Mouse (Mus musculus): ENCODE data around the gene Las1l. TPM values are rescaled to one million over a fixed set of nuclear protein-coding genes. Genes with fewer than 3 reads are reported as not detected.

Gene Las1l
- polyA plus RNA-seq (2017; shearing (Covaris generic)), result 10 to 100 TPM; 35.5 to 75.7 (median 70.6) TPM

DNA sequence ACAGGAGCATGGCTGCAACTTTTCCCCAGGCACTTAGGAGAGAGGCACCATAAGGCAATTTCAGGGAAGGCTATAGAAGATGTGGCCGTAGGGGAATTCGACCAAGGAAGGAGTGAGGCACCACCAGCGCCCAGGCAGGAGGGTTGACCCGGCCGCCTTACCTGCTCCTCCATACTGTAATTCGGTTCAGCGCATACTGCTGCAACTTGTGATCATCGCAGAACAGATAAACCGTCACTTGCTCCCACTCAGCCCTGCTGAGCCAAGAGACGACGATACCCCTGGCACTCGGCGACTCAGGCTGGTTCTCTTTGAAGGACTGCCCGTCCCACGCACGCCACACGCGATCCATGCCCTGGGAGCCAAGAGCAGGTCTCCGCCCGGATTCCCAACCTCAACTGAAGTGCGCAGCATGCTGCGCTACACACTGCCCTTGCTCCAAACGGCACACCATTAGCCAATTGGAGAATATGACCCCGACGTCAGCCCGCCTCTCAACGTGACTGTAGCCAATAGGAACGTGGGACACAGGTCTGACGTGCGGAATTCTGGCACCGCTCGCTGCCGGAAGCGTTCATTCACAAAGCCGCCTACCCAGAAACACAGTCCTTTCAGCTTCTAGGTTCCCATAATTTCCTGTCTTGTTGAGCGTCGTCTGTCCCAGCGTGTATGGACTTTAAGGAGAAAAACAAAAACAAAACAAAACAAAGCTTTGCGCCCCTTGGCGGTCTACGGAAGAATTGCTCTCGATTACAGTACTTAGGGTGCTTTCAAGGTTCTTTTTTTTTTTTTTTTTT, at the start of gene Las1l:
Las1l (minus strand) TSS at position 466 of the 797 bp plus-strand sequence.
- ATAC-seq, result peak; percentile 99

DNA sequence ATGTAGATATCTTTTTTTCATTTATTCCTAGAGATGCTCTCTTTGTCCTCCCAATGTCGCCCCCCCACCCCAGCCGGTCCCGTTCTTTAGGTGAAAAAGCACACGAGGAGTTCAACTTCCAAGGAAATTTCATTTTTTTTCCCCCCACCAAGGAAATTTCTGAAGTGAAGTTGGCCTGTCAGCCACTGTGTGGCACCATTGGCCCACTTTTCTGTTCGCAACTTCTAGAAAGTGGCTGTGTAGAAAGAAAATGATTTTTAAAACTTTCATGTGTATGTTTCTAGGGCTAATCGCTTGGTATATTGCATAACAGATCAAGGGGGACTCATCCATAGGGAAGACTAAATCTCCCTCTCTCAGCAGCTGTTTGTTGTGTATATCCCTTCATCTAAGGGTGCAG, 49.6 kb upstream of the Las1l start:
- no peak for ATAC-seq

DNA sequence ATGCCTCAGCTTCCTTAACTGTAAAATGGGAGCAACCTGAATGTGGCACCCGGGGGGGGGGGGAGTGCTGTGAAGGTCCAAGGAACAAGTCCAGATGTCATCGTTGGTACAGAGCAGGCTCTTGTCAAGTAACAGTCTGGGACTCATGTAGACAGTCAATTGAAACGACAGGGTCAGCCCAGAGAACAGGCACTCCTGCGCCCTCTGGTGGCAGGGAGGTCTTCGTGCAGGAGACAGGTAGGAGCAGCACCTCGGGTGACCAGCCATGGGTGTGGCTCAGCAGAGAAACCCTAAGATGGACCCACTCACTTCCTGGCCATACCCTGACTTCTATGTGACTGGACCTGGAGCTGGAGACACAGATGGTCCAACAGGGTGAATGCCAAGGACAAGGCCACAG, 42.8 kb upstream of the Las1l start:
- peak; percentile 50 for ATAC-seq

DNA sequence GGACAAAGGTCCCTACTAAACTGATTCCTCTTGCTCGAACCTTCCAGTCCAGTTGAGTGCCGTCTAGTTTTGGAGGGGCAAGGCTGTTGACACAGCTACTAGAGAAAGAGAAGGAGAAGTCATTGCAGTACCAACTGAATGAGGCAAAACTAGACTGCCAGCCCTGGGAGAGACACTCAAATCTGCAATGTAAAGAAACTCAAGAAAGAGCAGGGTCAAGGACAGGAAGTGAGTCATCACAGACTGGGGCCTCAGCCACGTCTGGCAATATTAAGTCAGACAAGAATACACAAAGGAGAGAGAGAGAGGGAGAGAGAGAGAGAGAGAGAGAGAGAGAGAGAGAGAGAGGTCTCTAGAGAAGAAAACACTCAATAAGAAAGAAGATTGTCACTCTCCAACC, 36.4 kb upstream of the Las1l start:
- no peak for ATAC-seq

DNA sequence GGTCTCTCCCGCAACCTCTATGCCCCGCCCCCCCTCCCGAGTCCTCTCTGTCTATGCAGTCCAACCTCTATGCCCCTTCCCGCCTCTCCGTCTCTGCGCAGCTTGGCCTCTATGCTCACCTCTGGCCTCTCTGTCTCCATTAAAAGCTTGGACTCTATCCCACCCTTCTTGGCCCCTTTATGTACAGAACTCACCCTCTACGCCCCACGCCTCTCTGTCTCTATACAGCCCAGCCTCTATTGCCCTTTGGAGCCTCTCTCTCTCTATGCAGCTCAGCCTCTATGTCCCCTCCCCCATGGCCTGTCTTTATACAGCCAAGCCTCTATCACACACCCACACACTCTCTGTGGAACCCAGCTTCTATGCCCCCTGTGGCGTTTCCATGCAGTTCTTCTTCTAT, 13.2 kb upstream of the Las1l start:
- ATAC-seq, result no peak

DNA sequence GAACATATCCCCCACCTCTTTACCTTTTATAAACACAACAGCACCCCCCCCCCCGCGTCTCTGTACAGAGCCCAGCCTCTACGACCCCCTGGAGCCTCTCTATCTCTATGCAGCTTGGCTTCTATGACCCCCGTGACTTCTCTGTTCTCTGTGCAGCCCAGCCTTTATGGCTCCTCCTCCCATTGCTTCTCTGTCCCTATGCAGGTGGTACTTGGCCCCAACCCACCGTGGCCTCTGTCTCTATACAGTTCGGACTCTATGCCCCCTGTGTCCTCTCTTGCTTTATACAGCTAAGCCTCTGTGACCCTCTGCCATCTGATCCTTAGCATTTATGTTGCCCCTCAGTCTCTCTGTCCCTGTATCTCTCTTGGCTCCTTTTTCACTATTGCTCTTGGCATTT, 12.4 kb upstream of the Las1l start:
- ATAC-seq, result no peak

DNA sequence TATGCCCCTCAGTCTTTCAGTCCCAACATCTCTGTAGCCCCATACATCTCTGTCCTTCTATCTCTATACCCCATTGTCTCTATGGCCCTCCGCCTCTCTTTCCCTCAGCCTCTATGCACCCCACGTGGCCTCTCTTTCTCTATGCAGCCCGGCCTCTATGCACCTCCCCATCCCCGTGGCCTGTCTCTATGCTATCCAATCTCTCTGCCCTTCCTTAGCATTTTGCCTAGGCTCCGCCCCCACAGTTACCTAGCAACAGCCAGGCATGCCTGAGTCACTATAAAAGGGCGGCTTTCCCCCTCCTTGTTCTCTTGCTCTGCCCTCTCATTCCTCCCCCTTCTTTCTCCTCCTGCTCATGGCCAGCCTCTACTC, 11.8 kb upstream of the Las1l start:
- peak; percentile 92 for ATAC-seq

DNA sequence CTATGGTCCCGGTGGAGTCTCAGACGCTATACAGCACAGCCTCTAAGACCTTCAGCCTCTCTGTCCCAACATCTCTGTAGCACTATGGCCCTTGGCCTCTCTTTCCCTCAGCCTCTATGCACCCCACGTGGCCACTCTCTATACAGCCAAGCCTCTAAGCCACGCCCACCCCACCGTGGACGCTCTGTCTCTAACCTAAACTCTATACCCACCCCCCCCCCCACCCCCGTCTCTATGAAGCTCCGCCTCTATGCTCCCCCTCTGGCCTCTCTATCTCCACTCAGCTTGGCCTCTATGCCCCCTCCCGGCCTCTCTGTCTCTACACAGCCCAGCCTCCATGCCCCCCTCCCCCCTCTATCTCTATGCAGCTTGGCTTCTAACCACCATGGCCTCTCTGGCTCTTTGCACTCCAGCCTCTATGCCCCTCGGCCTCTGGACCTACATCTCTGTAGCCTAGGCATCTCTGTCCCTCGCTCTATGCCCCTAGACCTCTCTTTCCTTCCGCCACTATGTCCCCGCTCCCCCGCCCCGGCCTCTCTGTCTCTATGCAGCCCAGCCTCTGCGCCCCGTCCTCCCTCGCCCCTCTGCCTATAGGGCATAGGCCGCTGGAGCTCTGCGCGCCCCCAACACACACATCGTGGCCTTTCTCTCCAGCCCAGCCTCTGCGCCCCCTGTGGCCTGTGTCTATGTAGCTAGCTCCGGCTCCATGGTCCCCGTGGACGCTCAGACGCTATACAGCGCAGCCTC, 11.3 kb upstream of the Las1l start:
- ATAC-seq, result peak; percentile 60

DNA sequence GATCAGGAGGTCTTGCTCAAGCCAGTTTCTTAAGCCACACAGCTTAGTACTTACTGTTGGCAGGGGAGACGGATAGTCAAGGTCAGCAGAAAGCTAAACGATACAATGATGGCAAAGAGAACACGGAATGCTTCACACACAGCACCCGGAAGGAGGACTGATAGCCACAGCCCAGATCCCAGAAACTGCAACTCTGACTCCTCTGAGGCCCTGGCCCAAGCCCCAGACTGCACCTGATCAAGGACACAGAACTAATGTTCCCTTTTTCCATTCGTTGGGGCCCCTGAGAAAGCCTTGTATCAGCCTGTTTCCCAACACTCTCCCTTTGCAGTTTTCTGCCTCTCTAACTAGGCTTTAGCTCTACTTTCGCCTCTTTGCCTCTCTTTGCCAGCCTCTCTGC, 8.3 kb upstream of the Las1l start:
- ATAC-seq, result no peak

DNA sequence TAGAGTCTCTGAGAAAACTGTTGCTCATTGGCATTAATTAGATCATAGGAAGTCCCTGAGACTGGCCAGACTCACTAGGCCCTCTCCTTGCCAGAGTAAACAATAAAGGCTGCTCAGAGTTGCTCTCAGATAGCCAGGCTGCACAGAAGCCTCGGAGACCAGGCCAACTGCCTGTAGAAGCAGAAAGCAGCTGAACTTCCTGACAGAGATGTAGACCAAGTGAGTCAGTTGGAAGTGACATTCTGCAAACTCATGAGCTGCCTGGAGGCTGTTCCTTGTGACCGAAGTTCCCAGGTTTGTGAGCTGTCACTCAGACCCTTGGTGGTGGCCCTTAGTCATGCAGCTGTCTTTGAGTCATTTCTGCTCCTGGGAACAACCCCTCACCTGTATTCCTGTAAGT, 6.6 kb upstream of the Las1l start:
- ATAC-seq, result no peak

DNA sequence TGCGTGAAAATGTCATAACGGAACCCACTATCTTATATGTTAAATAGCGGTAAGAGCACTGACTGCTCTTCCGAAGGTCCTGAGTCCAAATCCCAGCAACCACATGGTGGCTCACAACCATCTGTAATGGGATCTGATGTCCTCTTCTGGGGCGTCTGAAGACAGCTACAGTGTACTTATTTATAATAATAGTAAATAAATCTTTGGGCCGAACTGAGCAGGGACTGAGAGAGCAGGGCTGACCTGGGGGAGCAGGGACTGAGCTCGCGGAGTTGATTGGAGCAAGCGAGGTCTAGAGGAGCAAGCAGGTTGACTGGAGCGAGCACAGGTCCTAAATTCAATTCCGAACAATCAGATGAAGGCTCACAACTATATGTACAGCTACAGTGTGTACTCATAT, 699 bp upstream of the Las1l start:
- ATAC-seq, result peak; percentile 18

DNA sequence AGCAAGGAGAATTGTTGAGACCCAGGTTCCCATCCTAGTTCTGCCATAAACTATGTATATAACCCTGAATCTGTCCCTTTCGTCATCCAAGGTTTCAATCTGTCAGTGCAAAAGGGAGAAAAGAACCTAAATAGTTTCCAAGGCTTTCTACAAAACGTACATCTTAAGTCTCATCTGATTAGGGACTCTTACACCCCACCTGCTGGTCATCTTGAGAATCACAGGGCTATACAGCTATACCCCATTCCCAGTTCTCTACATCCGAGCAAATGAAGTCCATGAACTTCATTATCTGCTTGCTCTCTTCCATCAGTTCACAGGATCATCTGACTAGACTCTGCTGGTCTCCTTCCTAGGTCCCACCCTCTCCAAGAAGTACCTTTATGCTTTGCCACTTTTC, 6.0 kb downstream of the Las1l start:
- peak; percentile 75 for ATAC-seq

DNA sequence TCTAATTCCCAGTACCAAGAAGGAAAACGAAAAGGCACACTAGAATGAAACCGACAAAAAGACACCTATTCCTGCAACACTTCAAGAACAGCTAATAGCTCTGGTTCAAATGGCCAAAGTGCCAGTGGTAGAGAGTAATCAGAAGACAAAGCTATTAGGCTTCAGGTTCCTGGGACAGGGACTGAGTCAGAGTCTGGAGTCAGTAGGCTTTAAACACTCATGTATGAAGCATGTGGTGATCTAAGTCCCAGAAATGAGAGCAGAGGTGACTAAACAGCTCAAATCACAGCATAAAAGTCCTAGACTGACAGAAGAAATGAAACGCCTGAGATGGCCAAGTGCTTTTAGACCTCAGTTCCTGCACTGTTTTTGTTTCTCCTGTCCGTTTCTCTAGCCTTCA, 8.6 kb downstream of the Las1l start:
- no peak for ATAC-seq

DNA sequence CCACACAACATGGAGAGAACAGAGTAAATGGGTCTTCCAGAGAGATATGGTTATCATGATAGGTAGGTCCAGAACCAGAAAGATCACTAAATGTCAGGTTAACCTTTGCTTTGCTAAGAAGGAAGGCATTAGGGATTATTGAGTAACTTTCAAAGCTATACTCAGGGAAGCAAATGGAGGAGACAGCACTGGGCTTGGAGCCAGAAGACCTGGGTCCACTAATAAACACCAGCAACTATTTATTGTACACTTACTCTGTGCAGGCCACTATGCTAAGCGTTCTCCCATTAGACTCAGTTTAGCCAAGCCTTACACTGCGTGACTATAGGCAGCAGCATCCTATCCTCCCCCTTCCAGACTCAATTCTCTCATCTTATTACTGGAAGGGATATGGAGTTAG, 11.3 kb downstream of the Las1l start:
- no peak for ATAC-seq

DNA sequence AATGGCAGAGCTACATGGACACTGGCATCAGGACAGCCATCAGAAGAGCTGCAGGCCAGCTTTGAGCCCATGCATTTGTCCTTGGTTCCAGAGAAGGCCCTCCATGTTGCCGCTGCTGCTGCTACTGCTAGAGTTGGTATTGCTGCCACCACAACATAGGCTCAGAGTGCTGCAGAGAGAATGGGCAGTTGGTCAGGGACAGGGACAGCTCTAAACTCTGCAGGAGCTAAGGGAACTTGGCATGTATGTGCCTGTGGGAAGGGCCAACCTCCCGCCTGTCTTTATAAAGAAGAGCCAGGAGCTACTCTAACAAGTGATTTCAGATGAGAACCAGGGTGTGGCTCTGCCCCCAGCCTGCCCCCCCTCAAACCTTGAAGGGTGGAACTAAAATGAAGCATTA, 21.3 kb downstream of the Las1l start:
- no peak for ATAC-seq

DNA sequence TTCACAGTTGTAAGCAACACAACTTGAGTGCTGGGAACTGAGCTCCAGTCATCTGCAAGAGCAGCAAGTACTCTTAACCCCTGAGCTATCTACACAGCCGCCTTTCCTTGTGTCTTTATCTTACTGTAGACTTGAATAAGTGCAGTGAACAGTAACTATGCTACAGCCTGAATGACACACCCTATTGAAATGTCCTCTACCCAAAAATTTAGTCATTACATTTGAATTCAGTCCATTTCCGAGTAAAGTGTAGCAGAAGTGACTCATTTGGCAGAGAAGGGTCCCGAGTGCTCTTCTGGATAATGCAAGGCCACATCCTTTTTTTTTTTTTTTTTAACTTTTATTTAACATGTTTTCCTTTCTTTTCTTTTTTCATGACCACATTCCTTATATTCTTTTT, 54.0 kb downstream of the Las1l start:
- ATAC-seq, result no peak

Other genes with a start within 250 kb of the Las1l start
- gene Zc3h12b, start 245.3 kb downstream of the Las1l start, polyA plus RNA-seq (2017; shearing (Covaris generic)), result 1 to 10 TPM in 2 of 3 experiments, under 1 TPM in 1; 0.44 to 2.4 (median 1.7) TPM
- 100 to 1,000 TPM; 734 to 778 (median 742) TPM for gene Msn, start 139.1 kb upstream of the Las1l start, polyA plus RNA-seq (2017; shearing (Covaris generic))